Mouse (Mus musculus) forebrain, embryonic 12.5 days (tissue): ENCODE data around the gene Pcid2. TPM values are rescaled to one million over a fixed set of nuclear protein-coding genes. Genes with fewer than 3 reads are reported as not detected.
"Not testable (repeated sequence)": the region's sequence is repeated elsewhere in the genome, so short reads cannot be mapped to it uniquely, and the experiment has no call there.

Experiments
- ATAC-seq: fragments of 200-750 bp; cut with Nextera tagmentation; 2 replicates; pipeline ENCODE4 v1.8.0; 2017; ENCODE audit warnings: moderate TSS enrichment; ENCODE audit not compliant: low FRiP score
- H3K27ac ChIP-seq: fragments of 300-500 bp; sonication (generic); 2 replicates; pipeline ENCODE4 v1.5.1; 2016; ENCODE audit warnings: mild to moderate bottlenecking
- H3K27me3 ChIP-seq: fragments of 300-500 bp; sonication (generic); 2 replicates; pipeline ENCODE4 v1.6.1; 2016; ENCODE audit warnings: mild to moderate bottlenecking
- H3K36me3 ChIP-seq: fragments of 300-500 bp; sonication (generic); replicated peaks from 2 replicates; pipeline ENCODE4 v1.6.1; 2016; ENCODE audit warnings: mild to moderate bottlenecking
- H3K4me1 ChIP-seq: fragments of 300-500 bp; sonication (generic); 2 replicates; pipeline ENCODE4 v1.6.1; 2016
- H3K4me2 ChIP-seq: fragments of 300-500 bp; sonication (generic); 2 replicates; pipeline ENCODE4 v1.6.1; 2016; ENCODE audit warnings: mild to moderate bottlenecking, moderate library complexity
- H3K4me3 ChIP-seq: fragments of 300-500 bp; sonication (generic); replicated peaks from 2 replicates; pipeline ENCODE4 v1.5.1; 2016; ENCODE audit warnings: mild to moderate bottlenecking
- H3K9ac ChIP-seq: fragments of 300-500 bp; sonication (generic); 2 replicates; pipeline ENCODE4 v1.6.1; 2016; ENCODE audit warnings: mild to moderate bottlenecking
- H3K9me3 ChIP-seq: fragments of 300-500 bp; sonication (generic); 2 replicates; pipeline ENCODE4 v1.6.1; 2016
- WGBS: fragments of 180-500 bp; shearing (Covaris S2); methylation state at CpG from one replicate; pipeline ENCODE4 v1.1.7; 2016; 5-methylcytosine and 5-hydroxymethylcytosine counted together
- polyA plus RNA-seq: library from polyadenylated mRNA; unstranded; fragments of >200 nt; fragmentation: Nextera tagmentation; extraction: Ambion mirVana; gene quantifications from 2 replicates; pipeline ENCODE4 v1.2.1, GENCODE M21; 2016

Pcid2 gene
- polyA plus RNA-seq, 1 experiment from 2014 or later: 57.7 TPM

GRCm38 (mm10) chr8:13118516-13118915 is 13.3 kb upstream of the Pcid2 start:
- no peaks in the 10 kb centered on the region for H3K4me1 ChIP-seq
- ATAC-seq: no peak
- no peak overlapping the region for H3K4me3 ChIP-seq
- H3K36me3 ChIP-seq: peaks cover 28% of the 10 kb centered on the region
- no peak overlapping the region for H3K27ac ChIP-seq
- H3K4me2 ChIP-seq: no peak overlapping the region
- H3K9me3 ChIP-seq: no peaks in the 10 kb centered on the region
- H3K27me3 ChIP-seq: no peaks in the 10 kb centered on the region
- no peak overlapping the region for H3K9ac ChIP-seq
- WGBS: 90% methylated on average over 3 of the region's 3 CpGs

DNA sequence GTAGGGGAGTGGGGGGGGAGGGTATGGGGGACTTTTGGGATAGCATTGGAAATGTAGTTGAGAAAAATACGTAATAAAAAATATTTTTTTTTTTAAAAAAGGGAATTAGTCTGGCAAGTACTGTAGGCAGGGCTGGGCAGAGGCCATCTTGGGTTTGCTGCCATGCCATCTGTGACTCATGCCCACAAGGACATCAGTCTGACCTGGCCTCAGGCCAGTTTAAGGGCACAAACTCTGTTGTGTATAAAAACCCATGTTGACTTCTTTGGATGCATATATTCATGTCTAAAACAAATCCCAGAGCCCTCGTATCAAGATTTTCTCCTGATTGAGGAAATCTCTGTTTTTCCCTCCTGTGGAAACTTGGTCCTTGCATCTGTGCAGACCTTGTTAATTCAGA is 11.8 kb upstream of the Pcid2 start:
- WGBS: 88% methylated on average over 2 of the region's 2 CpGs
- Histone ChIP-seq H3K9ac (no peak overlapping the region), H3K4me3 (no peak overlapping the region), H3K4me1 (no peaks in the 10 kb centered on the region), H3K4me2 (no peak overlapping the region), H3K36me3 (peaks cover 30% of the 10 kb centered on the region), H3K27ac (no peak overlapping the region), H3K27me3 (no peaks in the 10 kb centered on the region), H3K9me3 (no peaks in the 10 kb centered on the region)
- ATAC-seq: no peak

GRCm38 (mm10) chr8:13113232-13113631 is 8.0 kb upstream of the Pcid2 start:
- Histone ChIP-seq H3K4me3 (no peak overlapping the region), H3K4me2 (no peak overlapping the region), H3K36me3 (peaks cover 15% of the 10 kb centered on the region), H3K27me3 (no peaks in the 10 kb centered on the region), H3K27ac (no peak overlapping the region), H3K9me3 (no peaks in the 10 kb centered on the region), H3K4me1 (peaks cover 15% of the 10 kb centered on the region), H3K9ac (no peak overlapping the region)
- ATAC-seq: no peak
- WGBS: 90% methylated on average over 4 of the region's 4 CpGs

- ATAC-seq: no peak
- 91% methylated on average over 11 of the region's 11 CpGs for WGBS
- H3K27ac ChIP-seq: no peak overlapping the region
These were observed 6.7 kb upstream of the Pcid2 start for GRCm38 (mm10) chr8:13111917-13112316.

DNA sequence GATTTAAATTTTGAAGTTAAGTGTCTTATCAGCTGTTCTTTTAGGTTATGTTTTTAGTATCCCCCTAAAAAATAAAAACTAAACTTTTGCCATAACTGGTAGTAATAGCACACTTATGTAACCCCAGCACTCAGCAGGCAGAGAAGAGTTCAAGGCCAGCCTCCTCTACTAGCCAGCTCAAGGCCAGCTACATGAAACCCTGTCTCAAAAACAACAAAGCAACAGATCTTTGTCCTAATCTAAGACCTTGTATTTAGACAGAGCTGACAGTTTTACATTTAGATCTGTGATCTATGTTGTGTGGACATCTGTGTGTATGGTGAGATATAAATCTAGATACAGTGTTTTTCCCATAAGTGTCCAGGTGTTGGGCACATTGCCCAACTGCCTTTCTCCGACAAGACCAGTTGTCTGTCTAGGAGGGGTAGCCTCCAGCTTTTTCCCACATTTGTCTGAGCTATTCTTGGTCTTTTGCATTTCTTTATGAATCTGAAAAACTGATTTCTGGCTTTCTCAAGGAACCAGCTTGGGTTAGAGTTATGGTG is 4.2 kb upstream of the Pcid2 start:
- 92% methylated on average over 1 of the region's 1 CpGs for WGBS
- Histone ChIP-seq H3K27ac (no peak overlapping the region), H3K27me3 (no peaks in the 10 kb centered on the region), H3K4me3 (no peak overlapping the region), H3K9ac (no peak overlapping the region), H3K4me1 (peaks cover 32% of the 10 kb centered on the region), H3K36me3 (peaks cover 8% of the 10 kb centered on the region), H3K4me2 (no peak overlapping the region), H3K9me3 (no peaks in the 10 kb centered on the region)
- ATAC-seq: no peak

More at GRCm38 (mm10) chr8:13111917-13112316, 6.7 kb upstream of the Pcid2 start:
- Histone ChIP-seq H3K9me3 (no peaks in the 10 kb centered on the region), H3K9ac (no peak overlapping the region), H3K4me3 (no peak overlapping the region), H3K4me1 (peaks cover 23% of the 10 kb centered on the region), H3K36me3 (peaks cover 15% of the 10 kb centered on the region), H3K4me2 (no peak overlapping the region), H3K27me3 (no peaks in the 10 kb centered on the region)

DNA sequence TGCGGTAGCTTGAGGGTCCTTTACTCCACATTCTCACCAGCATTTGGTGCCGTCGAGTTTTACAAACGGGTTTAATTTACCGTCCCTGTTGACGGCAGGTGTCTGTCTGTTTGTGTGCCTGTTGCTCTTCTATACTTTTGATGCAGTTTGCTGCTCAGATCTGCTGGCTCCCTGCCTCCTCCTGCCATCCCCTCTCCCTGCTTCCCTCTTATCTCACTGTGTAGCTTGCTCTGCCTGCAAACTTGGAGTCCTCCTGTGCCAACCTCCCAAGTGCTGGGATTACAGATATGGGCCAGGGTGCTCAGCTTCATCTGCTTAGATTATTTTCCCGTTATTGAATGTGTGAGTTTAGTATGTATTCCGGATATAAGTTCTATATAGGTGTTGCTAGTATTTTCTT is 3.7 kb upstream of the Pcid2 start:
- no peak overlapping the region for H3K4me2 ChIP-seq
- no peaks in the 10 kb centered on the region for H3K9me3 ChIP-seq
- no peak overlapping the region for H3K27ac ChIP-seq
- whole genome bisulfite sequencing: 86% methylated on average over 8 of the region's 8 CpGs
- ATAC-seq: no peak
- peaks cover 8% of the 10 kb centered on the region for H3K36me3 ChIP-seq
- H3K27me3 ChIP-seq: no peaks in the 10 kb centered on the region
- H3K4me3 ChIP-seq: no peak overlapping the region
- H3K4me1 ChIP-seq: peaks cover 36% of the 10 kb centered on the region
- H3K9ac ChIP-seq: no peak overlapping the region

DNA sequence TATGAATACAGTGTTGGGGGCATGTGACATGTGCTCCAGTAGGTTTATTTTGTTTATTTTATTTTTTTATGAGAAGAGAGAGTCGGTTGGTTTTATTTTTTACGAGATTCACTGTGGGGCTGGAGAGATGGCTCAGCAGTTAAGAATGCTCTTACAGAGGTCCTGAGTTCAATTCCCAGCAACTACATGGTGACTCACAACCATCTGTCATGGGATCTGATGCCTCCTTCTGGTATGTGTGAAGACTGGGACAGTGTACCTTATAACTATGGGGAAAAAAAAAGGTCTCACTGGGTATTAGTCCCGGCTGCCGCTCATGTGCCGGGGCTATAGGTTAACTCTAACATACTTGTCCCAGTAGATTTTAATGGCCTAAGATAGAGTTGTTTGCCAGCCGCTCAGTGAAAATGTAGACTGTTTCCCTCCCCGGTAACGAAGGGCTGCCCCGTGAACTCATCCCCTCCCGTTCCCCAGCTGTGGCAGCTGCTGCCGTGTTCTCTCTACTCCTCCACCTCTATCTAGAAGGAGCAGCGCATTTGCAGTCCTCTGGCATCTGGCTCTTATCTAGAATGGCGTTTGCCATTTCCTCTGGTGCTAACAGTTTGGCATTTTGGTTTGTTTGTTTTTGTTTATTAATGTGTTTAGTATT is 2.9 kb upstream of the Pcid2 start:
- WGBS: 93% methylated on average over 13 of the region's 13 CpGs
- Histone ChIP-seq H3K27ac (no peak overlapping the region), H3K27me3 (no peaks in the 10 kb centered on the region), H3K4me3 (no peak overlapping the region), H3K9ac (no peak overlapping the region), H3K36me3 (peaks cover 2% of the 10 kb centered on the region; the same call in 1 of the 2 replicates), H3K9me3 (no peaks in the 10 kb centered on the region), H3K4me1 (peaks cover 42% of the 10 kb centered on the region), H3K4me2 (no peak overlapping the region)
- no peak for ATAC-seq

GRCm38 (mm10) chr8:13105908-13106551 is 771 bp upstream of the Pcid2 start:
- 0 out of 2 replicates have a peak, but pooled peaks cover 4% of the 10 kb centered on the region for H3K36me3 ChIP-seq
- ATAC-seq: peak; percentile 66
- peak overlapping the region; percentile 89 for H3K27ac ChIP-seq
- no peaks in the 10 kb centered on the region for H3K9me3 ChIP-seq
- H3K27me3 ChIP-seq: no peaks in the 10 kb centered on the region
- peaks cover 38% of the 10 kb centered on the region for H3K4me1 ChIP-seq
- H3K4me2 ChIP-seq: peak overlapping the region; percentile 99
- under 1% methylated on average over 59 of the region's 63 CpGs for WGBS
- peak overlapping the region; percentile 85 for H3K9ac ChIP-seq
- H3K4me3 ChIP-seq: peak overlapping the region; percentile 97

DNA sequence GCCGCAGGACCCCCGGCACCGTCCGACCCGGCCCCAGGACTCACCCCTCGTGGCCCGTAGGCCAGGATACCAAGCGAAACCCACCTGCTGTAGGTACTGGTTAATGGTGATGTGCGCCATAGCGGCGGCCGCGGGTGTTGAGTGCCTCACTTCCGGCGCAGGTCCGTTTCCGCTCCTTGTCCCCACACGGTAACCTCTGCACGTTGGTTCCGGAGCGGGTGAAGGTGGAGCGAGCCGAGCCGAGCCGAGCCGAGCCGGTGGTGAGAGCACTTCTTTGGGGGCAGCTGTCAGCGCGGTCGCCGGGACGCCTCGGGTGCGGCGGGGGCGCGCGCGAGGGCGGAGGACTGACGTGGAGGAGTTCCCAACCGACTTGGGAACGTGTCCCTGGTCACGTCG is 570 bp downstream of the Pcid2 start:
- Histone ChIP-seq H3K9ac (peak overlapping the region; percentile 86), H3K27ac (peak overlapping the region; percentile 89), H3K36me3 (peaks cover 11% of the 10 kb centered on the region; the same call in 1 of the 2 replicates), H3K9me3 (no peaks in the 10 kb centered on the region), H3K27me3 (no peaks in the 10 kb centered on the region), H3K4me2 (peak overlapping the region; percentile 99), H3K4me1 (peaks cover 32% of the 10 kb centered on the region), H3K4me3 (peak overlapping the region; percentile 97)
- WGBS: under 1% methylated on average over 45 of the region's 45 CpGs
- peak; percentile 78 for ATAC-seq

- H3K4me2 ChIP-seq: no peak overlapping the region
- H3K4me3 ChIP-seq: no peak overlapping the region
- no peaks in the 10 kb centered on the region for H3K27me3 ChIP-seq
- no peak overlapping the region for H3K9ac ChIP-seq
- no peak for ATAC-seq
- no peaks in the 10 kb centered on the region for H3K9me3 ChIP-seq
- peaks cover 96% of the 10 kb centered on the region for H3K36me3 ChIP-seq
- no peaks in the 10 kb centered on the region for H3K4me1 ChIP-seq
- WGBS: 87% methylated on average over 7 of the region's 7 CpGs
- H3K27ac ChIP-seq: no peak overlapping the region
These were observed 27.7 kb downstream of the Pcid2 start for GRCm38 (mm10) chr8:13077542-13077941.

DNA sequence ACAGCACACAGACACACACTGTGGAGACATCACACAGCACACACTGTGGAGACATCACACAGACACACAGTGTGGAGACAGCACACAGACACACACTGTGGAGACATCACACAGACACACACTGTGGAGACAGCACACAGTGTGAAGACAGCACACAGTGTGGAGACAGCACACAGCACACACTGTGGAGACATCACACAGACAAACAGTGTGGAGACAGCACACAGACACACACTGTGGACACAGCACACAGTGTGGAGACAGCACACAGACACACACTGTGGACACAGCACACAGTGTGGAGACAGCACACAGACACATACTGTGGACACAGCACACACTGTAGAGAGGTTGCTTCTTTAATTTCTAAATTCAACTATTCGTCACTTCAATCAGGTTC is 29.7 kb downstream of the Pcid2 start:
- not testable (repeated sequence) for H3K9ac ChIP-seq, H3K4me3 ChIP-seq, H3K4me2 ChIP-seq, H3K4me1 ChIP-seq, H3K9me3 ChIP-seq, H3K27ac ChIP-seq, ATAC-seq, H3K27me3 ChIP-seq
- peaks cover 77% of the 10 kb centered on the region for H3K36me3 ChIP-seq
- 94% methylated on average over 1 of the region's 1 CpGs for WGBS

DNA sequence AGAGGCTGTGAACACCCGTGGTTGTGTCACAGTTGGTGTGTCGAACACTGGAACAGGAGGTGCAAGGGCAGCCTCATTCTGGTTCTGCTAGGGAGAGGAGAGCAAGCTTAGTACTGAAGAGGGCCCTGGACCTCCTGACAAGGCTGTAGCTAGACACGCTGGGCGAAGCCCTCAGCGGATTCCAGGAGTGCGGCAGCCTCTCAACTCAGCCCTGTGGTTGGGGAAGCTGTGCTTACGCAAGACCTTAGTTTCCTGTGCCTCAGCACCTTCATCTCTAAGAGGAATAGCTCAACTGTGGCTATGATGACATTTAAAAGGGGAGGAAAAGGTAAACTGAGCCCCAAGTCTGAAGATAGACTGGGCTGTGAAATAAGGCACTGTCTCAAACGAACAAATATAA is 30.2 kb downstream of the Pcid2 start:
- H3K9ac ChIP-seq: no peak overlapping the region
- no peak for ATAC-seq
- H3K36me3 ChIP-seq: peaks cover 72% of the 10 kb centered on the region
- H3K27me3 ChIP-seq: no peaks in the 10 kb centered on the region
- H3K9me3 ChIP-seq: no peaks in the 10 kb centered on the region
- WGBS: 94% methylated on average over 8 of the region's 8 CpGs
- no peak overlapping the region for H3K4me3 ChIP-seq
- no peak overlapping the region for H3K4me2 ChIP-seq
- H3K4me1 ChIP-seq: no peaks in the 10 kb centered on the region
- no peak overlapping the region for H3K27ac ChIP-seq

GRCm38 (mm10) chr8:13073255-13073654 is 32.0 kb downstream of the Pcid2 start:
- ATAC-seq: no peak
- peaks cover 54% of the 10 kb centered on the region for H3K36me3 ChIP-seq
- 95% methylated on average over 11 of the region's 11 CpGs for WGBS

More at GRCm38 (mm10) chr8:13073255-13073654, 32.0 kb downstream of the Pcid2 start:
- Histone ChIP-seq H3K9ac (no peak overlapping the region), H3K4me2 (no peak overlapping the region), H3K9me3 (no peaks in the 10 kb centered on the region), H3K4me3 (no peak overlapping the region), H3K4me1 (no peaks in the 10 kb centered on the region), H3K27me3 (no peaks in the 10 kb centered on the region), H3K27ac (no peak overlapping the region)
